Mouse (Mus musculus) liver, embryonic 11.5 days (tissue): Measurements from ENCODE around the gene Hist1h1c. TPM values are rescaled to one million over a fixed set of nuclear protein-coding genes. Genes with fewer than 3 reads are reported as not detected.

Experiments used
- ATAC-seq: fragments of 200-750 bp; cut with Nextera tagmentation; replicated peaks from 2 replicates; pipeline ENCODE4 v1.8.0; 2017; ENCODE audit warnings: moderate number of reproducible peaks, mild to moderate bottlenecking, moderate TSS enrichment, moderate library complexity; ENCODE audit not compliant: low FRiP score
- DNase-seq: peaks from one replicate; pipeline ENCODE4 v3.0.0-alpha.2; 2017; ENCODE audit warnings: low spot score
- H3K27ac ChIP-seq: fragments of 300-500 bp; sonication (generic); 2 replicates; pipeline ENCODE4 v1.5.1; 2014; ENCODE audit warnings: mild to moderate bottlenecking, low read depth, low read length, control low read depth
- H3K27me3 ChIP-seq: fragments of 300-500 bp; sonication (generic); replicated peaks from 2 replicates; pipeline ENCODE4 v1.6.1; 2014; ENCODE audit warnings: low read length, mixed read lengths; ENCODE audit not compliant: control insufficient read depth, insufficient read depth
- H3K36me3 ChIP-seq: fragments of 300-500 bp; sonication (generic); 2 replicates; pipeline ENCODE4 v1.6.1; 2014; ENCODE audit warnings: mild to moderate bottlenecking, low read length, moderate library complexity, mixed read lengths; ENCODE audit not compliant: control insufficient read depth, insufficient read depth
- H3K4me1 ChIP-seq: fragments of 300-500 bp; sonication (generic); replicated peaks from 2 replicates; pipeline ENCODE4 v1.6.1; 2014; ENCODE audit warnings: low read length, mixed read lengths; ENCODE audit not compliant: control insufficient read depth, insufficient read depth
- H3K4me2 ChIP-seq: fragments of 300-500 bp; sonication (generic); 2 replicates; pipeline ENCODE4 v1.6.1; 2014; ENCODE audit warnings: mild to moderate bottlenecking, control low read depth, moderate library complexity
- H3K4me3 ChIP-seq: fragments of 300-500 bp; sonication (generic); 2 replicates; pipeline ENCODE4 v1.5.1; 2014; ENCODE audit warnings: low read depth, low read length, control low read depth
- H3K9ac ChIP-seq: fragments of 300-500 bp; sonication (generic); 2 replicates; pipeline ENCODE4 v1.6.1; 2014; ENCODE audit warnings: low read depth, low read length, control low read depth
- H3K9me3 ChIP-seq: fragments of 300-500 bp; sonication (generic); 2 replicates; pipeline ENCODE4 v1.6.1; 2016; ENCODE audit warnings: low read length, inconsistent platforms, mixed read lengths; ENCODE audit not compliant: control insufficient read depth
- WGBS: fragments of 180-500 bp; shearing (Covaris S2); extraction: QIAGEN DNeasy Blood & Tissue Kit; methylation state at CpG from one replicate; pipeline ENCODE4 v1.1.7; 2014; 5-methylcytosine and 5-hydroxymethylcytosine counted together
- polyA plus RNA-seq: library from polyadenylated mRNA; unstranded; fragments of >200 nt; fragmentation: Nextera tagmentation; extraction: Ambion mirVana; gene quantifications from 2 replicates; pipeline ENCODE4 v1.2.1, GENCODE M21; 2014

The Hist1h1c gene
- polyA plus RNA-seq: 24.2 and 25.8 TPM in 2 replicates

- peak within 1 kb of the TSS; percentile 91 for H3K4me2 ChIP-seq
- peak; percentile 95 for DNase-seq
- H3K27ac ChIP-seq: peak within 1 kb of the TSS; percentile 100
- WGBS: under 1% methylated on average over 30 of the region's 38 CpGs
- ATAC-seq: peak; percentile 83
- H3K9ac ChIP-seq: peak within 1 kb of the TSS; percentile 83
- H3K4me3 ChIP-seq: peak within 1 kb of the TSS; percentile 52
- H3K36me3 ChIP-seq: no peaks in the 10 kb centered on the region
- no peaks in the 10 kb centered on the region for H3K9me3 ChIP-seq
- no peaks in the 10 kb centered on the region for H3K27me3 ChIP-seq
- peaks cover 7% of the 10 kb centered on the region for H3K4me1 ChIP-seq
Observed at GRCm38 (mm10) chr13:23738677-23739068, at the start of gene Hist1h1c. Gene Hist1h1c, plus strand, starts transcription at chr13:23738808.

DNA sequence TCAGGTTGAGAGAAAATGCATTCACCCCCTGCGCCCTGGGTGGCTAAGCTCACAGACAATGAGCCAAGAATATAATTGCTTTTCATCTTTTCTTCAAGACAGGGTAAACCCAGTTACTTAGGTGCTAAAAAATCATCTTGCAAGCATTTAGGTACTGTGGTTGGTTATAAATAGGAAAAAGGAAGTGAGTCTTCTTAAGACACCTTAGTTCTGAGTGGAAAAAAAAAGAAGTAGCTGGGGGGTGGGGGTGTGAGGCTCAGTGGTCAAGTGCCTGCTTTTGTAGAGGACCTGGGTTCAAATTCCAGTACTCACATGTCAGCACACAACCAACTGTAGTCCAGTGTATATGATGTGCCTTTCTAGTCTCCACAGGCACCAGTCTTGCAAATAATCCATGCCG lies 49.7 kb upstream of the Hist1h1c start:
- no peak overlapping the region for H3K9ac ChIP-seq

DNA sequence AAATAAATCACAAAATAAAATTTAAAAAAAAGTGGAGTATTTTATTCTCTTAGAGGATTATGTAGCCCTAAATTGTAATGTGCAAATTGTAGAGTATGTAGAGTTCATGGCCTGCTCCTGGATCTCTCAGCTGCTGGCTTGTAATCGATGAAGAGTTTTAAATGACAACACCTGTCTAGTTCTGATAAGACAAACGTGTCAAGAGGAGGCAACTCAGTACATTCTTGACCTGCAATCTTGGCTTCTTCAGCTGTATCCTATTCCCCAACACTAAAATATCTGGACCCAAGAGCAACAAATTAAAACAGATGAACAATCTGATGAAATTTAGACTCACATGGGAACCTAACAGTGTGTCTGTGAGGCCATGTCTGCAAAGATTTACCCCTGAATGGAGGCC lies 49.1 kb upstream of the Hist1h1c start:
- Histone ChIP-seq H3K9ac (no peak overlapping the region), H3K4me1 (peaks cover 14% of the 10 kb centered on the region), H3K9me3 (no peaks in the 10 kb centered on the region), H3K27ac (no peak overlapping the region), H3K36me3 (no peaks in the 10 kb centered on the region), H3K4me3 (no peak overlapping the region), H3K4me2 (no peak overlapping the region), H3K27me3 (no peaks in the 10 kb centered on the region)
- ATAC-seq: no peak
- DNase-seq: no peak
- 30% methylated on average over 2 of the region's 2 CpGs for WGBS

More for the DNA sequence above, 49.7 kb upstream of the Hist1h1c start:
- DNase-seq (no peak), ATAC-seq (no peak)
- Histone ChIP-seq H3K27me3 (no peaks in the 10 kb centered on the region), H3K27ac (no peak overlapping the region), H3K4me1 (peaks cover 14% of the 10 kb centered on the region), H3K4me3 (no peak overlapping the region), H3K4me2 (no peak overlapping the region), H3K36me3 (no peaks in the 10 kb centered on the region), H3K9me3 (no peaks in the 10 kb centered on the region)
- WGBS: 92% methylated on average over 2 of the region's 2 CpGs

DNA sequence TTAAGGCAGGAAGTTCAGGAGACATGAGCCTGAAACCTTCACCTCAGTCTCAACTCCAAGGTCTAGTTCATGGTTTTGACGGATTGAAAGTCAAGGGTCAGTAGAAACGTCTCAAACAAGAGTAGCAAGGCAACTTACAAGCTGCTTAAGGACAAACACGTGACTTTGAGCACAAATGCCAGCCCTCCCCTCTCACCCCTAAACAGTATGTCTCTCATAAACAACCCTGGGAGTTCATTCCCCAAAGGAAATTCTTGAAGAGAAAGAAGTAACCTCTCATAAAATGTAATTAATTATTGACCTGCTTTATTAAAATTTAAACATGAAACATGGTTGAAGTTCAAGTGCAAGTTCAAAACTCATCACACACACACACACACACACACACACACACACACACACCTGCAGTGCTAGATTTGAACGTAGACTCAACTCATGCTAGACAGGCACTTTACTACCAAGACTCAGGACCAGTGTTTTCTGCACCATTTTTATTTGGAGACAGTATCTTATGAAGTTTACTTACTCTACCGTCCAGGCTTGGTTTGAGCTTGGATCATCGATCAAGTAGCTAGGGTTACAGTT lies 44.7 kb upstream of the Hist1h1c start:
- Histone ChIP-seq H3K9me3 (no peaks in the 10 kb centered on the region), H3K9ac (no peak overlapping the region), H3K4me1 (peaks cover 14% of the 10 kb centered on the region), H3K4me3 (no peak overlapping the region), H3K4me2 (no peak overlapping the region), H3K27me3 (no peaks in the 10 kb centered on the region), H3K27ac (no peak overlapping the region), H3K36me3 (no peaks in the 10 kb centered on the region)
- DNase-seq (no peak), ATAC-seq (no peak)
- 85% methylated on average over 6 of the region's 6 CpGs for WGBS

DNA sequence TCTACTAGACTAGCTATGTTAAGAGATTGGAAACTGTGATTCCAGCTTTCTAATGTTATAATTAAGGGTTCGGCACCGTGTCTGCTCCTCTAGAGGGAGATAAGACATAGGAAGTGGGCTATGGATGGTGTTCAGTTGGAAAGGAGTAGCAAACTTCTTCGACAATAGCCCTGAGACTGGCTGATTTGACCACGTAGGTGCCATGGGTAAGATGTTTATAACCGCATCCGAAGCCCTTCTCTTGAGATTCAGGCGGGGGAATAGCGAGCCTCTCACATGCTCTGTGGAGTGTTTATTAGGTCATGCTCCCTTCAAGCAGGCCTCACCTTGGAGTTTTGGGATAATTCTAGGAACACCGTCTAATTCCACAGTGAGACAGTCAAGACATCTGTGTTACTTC lies 43.7 kb upstream of the Hist1h1c start:
- ATAC-seq (no peak), DNase-seq (no peak)
- H3K27me3 ChIP-seq: no peaks in the 10 kb centered on the region
- no peak overlapping the region for H3K4me3 ChIP-seq
- H3K4me2 ChIP-seq: no peak overlapping the region
- no peaks in the 10 kb centered on the region for H3K9me3 ChIP-seq
- 90% methylated on average over 9 of the region's 9 CpGs for WGBS
- H3K36me3 ChIP-seq: no peaks in the 10 kb centered on the region
- H3K9ac ChIP-seq: no peak overlapping the region
- H3K27ac ChIP-seq: no peak overlapping the region
- H3K4me1 ChIP-seq: peaks cover 12% of the 10 kb centered on the region; the same call in 1 of the 2 replicates

- WGBS: 54% methylated on average over 13 of the region's 13 CpGs
- peak within 1 kb of the TSS; percentile 69; the same call in 1 of the 2 replicates for H3K27ac ChIP-seq
- peak within 1 kb of the TSS; percentile 25; the same call in 1 of the 2 replicates for H3K9ac ChIP-seq
- no peak within 1 kb of the TSS for H3K4me3 ChIP-seq
- H3K4me2 ChIP-seq: peak within 1 kb of the TSS; percentile 51
- H3K27me3 ChIP-seq: no peaks in the 10 kb centered on the region
- no peaks in the 10 kb centered on the region for H3K36me3 ChIP-seq
- no peak for ATAC-seq
- peaks cover 12% of the 10 kb centered on the region; the same call in 1 of the 2 replicates for H3K4me1 ChIP-seq
- H3K9me3 ChIP-seq: no peaks in the 10 kb centered on the region
- no peak for DNase-seq
Observed at GRCm38 (mm10) chr13:23695514-23695913, 43.1 kb upstream of the Hist1h1c start, which contains the start of gene Hist1h1t. Gene Hist1h1t, plus strand, starts transcription at chr13:23695814.

GRCm38 (mm10) chr13:23696061-23696474 lies 42.5 kb upstream of the Hist1h1c start:
- no peaks in the 10 kb centered on the region for H3K27me3 ChIP-seq
- no peaks in the 10 kb centered on the region for H3K36me3 ChIP-seq
- no peak for ATAC-seq
- H3K4me3 ChIP-seq: no peak overlapping the region
- H3K9ac ChIP-seq: peak overlapping the region; percentile 25; the same call in 1 of the 2 replicates
- 43% methylated on average over 15 of the region's 15 CpGs for WGBS
- H3K4me1 ChIP-seq: peaks cover 15% of the 10 kb centered on the region
- peak overlapping the region; percentile 51 for H3K4me2 ChIP-seq
- peak; percentile 45 for DNase-seq
- no peaks in the 10 kb centered on the region for H3K9me3 ChIP-seq
- peak overlapping the region; percentile 69; the same call in 1 of the 2 replicates for H3K27ac ChIP-seq

DNA sequence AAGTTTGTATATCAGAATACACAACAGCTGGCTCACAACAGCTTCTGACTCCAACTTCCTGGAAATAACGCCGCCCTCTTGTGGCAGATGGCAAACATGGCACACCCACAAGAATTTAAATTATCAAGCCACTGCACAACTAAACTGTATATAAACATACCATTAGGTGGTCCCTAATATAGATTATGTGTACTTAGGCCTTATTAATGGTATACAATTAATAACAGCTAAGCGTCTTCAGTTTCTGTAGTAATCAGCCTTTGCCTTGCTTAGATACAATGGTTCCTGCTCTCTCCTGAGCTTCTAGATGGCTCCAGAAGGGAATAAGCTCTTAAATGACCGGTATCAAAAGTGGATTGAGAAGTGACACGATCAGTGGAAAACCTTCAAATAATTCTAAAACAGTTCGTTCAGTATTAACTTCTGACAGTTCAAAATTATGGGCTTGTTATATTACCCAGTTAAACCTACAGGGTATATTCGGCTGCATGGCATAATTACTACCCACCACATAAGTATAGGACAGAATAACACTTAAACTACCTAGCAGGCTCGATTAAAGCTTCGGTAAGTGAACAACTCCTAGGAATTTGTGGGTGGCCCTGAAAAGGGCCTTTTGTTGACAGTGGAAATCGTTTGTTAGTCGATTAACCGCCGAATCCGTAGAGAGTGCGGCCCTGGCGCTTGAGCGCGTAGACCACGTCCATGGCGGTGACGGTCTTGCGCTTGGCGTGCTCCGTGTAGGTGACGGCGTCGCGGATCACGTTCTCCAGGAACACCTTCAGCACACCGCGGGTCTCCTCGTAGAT lies 40.9 kb upstream of the Hist1h1c start:
- Histone ChIP-seq H3K4me3 (peak overlapping the region; percentile 42), H3K9me3 (no peaks in the 10 kb centered on the region), H3K4me2 (peak overlapping the region; percentile 59), H3K36me3 (no peaks in the 10 kb centered on the region), H3K9ac (peak overlapping the region; percentile 73), H3K27me3 (no peaks in the 10 kb centered on the region), H3K4me1 (peaks cover 16% of the 10 kb centered on the region), H3K27ac (peak overlapping the region; percentile 99)
- DNase-seq (peak; percentile 57), ATAC-seq (peak; percentile 72)
- WGBS: under 1% methylated on average over 23 of the region's 32 CpGs
